Comparison of ENCODE assay signal across 14 mouse cellular contexts in genomic region chr11:103052078-103052477, GRCm38 (mm10). TPM values are rescaled to one million over a fixed set of nuclear protein-coding genes. Genes with fewer than 3 reads are reported as not detected.
DNase-seq lines count a peak whose midpoint lies in the region; ATAC-seq and TF ChIP-seq lines count a peak whose summit lies in the region.
"Had no signal": no experiment of that assay in that cellular context is flagged by ENCODE, and none has a peak within 500 bp of the region (broad histone marks: within the 10 kb centered on the region; RNA-seq: fewer than 3 reads in every experiment).

No protein-coding gene starts in this region.

- peaks cover 62% of the 10 kb centered on the region for H3K36me3 ChIP-seq in heart, embryonic 14.5 days (ENCODE audit: control insufficient read depth, insufficient read depth, low read length)
- H3K36me3 ChIP-seq in ES-Bruce4 (ENCODE audit: control insufficient read depth, insufficient read depth, low read length, poor library complexity, severe bottlenecking) (peaks cover 55% of the 10 kb centered on the region), macrophage (ENCODE audit: inconsistent target) (peaks cover 41% of the 10 kb centered on the region)

- TF ChIP-seq CTCF in cerebellum, adult 2 months (IDR thresholded peaks at IDR 0.05; ENCODE audit: borderline replicate concordance, insufficient read depth, low read depth, low read length) = no peak
- TF ChIP-seq CTCF in ES-Bruce4 (IDR thresholded peaks at IDR 0.05; ENCODE audit: low read depth, low read length) = no peak

- no peaks in the 10 kb centered on the region for H3K9me3 ChIP-seq in heart, embryonic 14.5 days (ENCODE audit: control insufficient read depth, low read length)
- H3K9me3 ChIP-seq in ES-Bruce4 (replicated peaks; ENCODE audit: control insufficient read depth, insufficient read depth, low read length, poor library complexity, severe bottlenecking) = no peaks in the 10 kb centered on the region
- H3K9me3 ChIP-seq: embryonic facial prominence, embryonic 12.5 days; forebrain, embryonic 10.5 days had no signal

- peaks cover 21% of the 10 kb centered on the region; the same call in 1 of the 2 replicates for H3K79me2 ChIP-seq in macrophage (ENCODE audit: inconsistent target)

- no peak for ATAC-seq in heart, embryonic 14.5 days (ENCODE audit: insufficient number of reproducible peaks, insufficient read depth, low FRiP score, low read depth)

- intact Hi-C loops in heart, postnatal 10 days (cut with DNase I) = no loop called here

- no peak for TF ChIP-seq POLR2A in cerebellum, adult 2 months (IDR thresholded peaks at IDR 0.05; ENCODE audit: borderline replicate concordance, insufficient read depth, low read length)
- TF ChIP-seq POLR2A in ES-Bruce4 (IDR thresholded peaks at IDR 0.05; ENCODE audit: insufficient read depth, low read length) = no peak

- H3K4me2 ChIP-seq in heart, embryonic 14.5 days (ENCODE audit: low read length) = no peak overlapping the region
- H3K4me2 ChIP-seq: embryonic facial prominence, embryonic 12.5 days had no signal

- H3K4me3 ChIP-seq in cerebellum, adult 2 months (replicated peaks; ENCODE audit: insufficient read depth, low read depth, low read length) = no peak overlapping the region
- no peak overlapping the region for H3K4me3 ChIP-seq in heart, embryonic 14.5 days (ENCODE audit: control insufficient read depth in 1 of 2, insufficient read depth in 1 of 2, low read depth in 1 of 2, low read length in 2 of 2)
- H3K4me3 ChIP-seq in ES-Bruce4 (ENCODE audit: low read depth, low read length) = no peak overlapping the region
- H3K4me3 ChIP-seq in macrophage (ENCODE audit: inconsistent target) = no peak overlapping the region
- H3K4me3 ChIP-seq: embryonic facial prominence, embryonic 12.5 days; forebrain, embryonic 10.5 days had no signal

- H3K9ac ChIP-seq in heart, embryonic 14.5 days (ENCODE audit: low read length) = peak overlapping the region; percentile 34
- no peak overlapping the region for H3K9ac ChIP-seq in ES-Bruce4 (ENCODE audit: low read depth, poor library complexity, severe bottlenecking)
- H3K9ac ChIP-seq: embryonic facial prominence, embryonic 12.5 days had no signal

- peaks cover 5% of the 10 kb centered on the region; the same call in 1 of the 2 replicates for H3K4me1 ChIP-seq in cerebellum, adult 2 months (ENCODE audit: control insufficient read depth, insufficient read depth, low read length)
- H3K4me1 ChIP-seq in heart, embryonic 14.5 days (ENCODE audit: control insufficient read depth in 2 of 2, insufficient read depth in 2 of 2, low read length in 2 of 2) = peaks cover 16 to 23% of the 10 kb centered on the region in 2 experiments
- no peaks in the 10 kb centered on the region for H3K4me1 ChIP-seq in ES-Bruce4 (ENCODE audit: control insufficient read depth, insufficient read depth, low read length)
- H3K4me1 ChIP-seq: embryonic facial prominence, embryonic 12.5 days; forebrain, embryonic 10.5 days had no signal

- H3K27me3 ChIP-seq in cerebellum, adult 2 months (ENCODE audit: control insufficient read depth, insufficient read depth, low read length) = no peaks in the 10 kb centered on the region
- H3K27me3 ChIP-seq in heart, embryonic 14.5 days (ENCODE audit: control insufficient read depth, insufficient read depth, low read length) = no peaks in the 10 kb centered on the region
- no peaks in the 10 kb centered on the region for H3K27me3 ChIP-seq in ES-Bruce4 (ENCODE audit: control insufficient read depth, insufficient read depth, low read length, poor library complexity, severe bottlenecking)
- H3K27me3 ChIP-seq: embryonic facial prominence, embryonic 12.5 days had no signal

- 87% methylated on average over 6 of the region's 6 CpGs for WGBS in cerebellum, adult 2 months
- WGBS in heart, embryonic 14.5 days = 79% methylated on average over 6 of the region's 6 CpGs
- WGBS in macrophage (ENCODE audit: missing documents) = 93% methylated on average over 6 of the region's 6 CpGs

- H3K27ac ChIP-seq in cerebellum, adult 2 months (ENCODE audit: insufficient read depth, low read length) = 0 out of 2 replicates have a peak overlapping the region, but pooled peaks have one; percentile 34
- H3K27ac ChIP-seq in heart, embryonic 14.5 days (replicated peaks in 1 of 2; ENCODE audit: control insufficient read depth in 1 of 2, insufficient read depth in 1 of 2, low read depth in 2 of 2, low read length in 2 of 2) = peak overlapping the region; percentile 84 to 94
- peak overlapping the region; percentile 1; the same call in 1 of the 2 replicates for H3K27ac ChIP-seq in ES-Bruce4 (ENCODE audit: insufficient read depth, low read length)
- H3K27ac ChIP-seq in macrophage = peak overlapping the region; percentile 21
- H3K27ac ChIP-seq: embryonic facial prominence, embryonic 12.5 days; forebrain, embryonic 10.5 days had no signal

- no peak for DNase-seq in cerebellum, adult 2 months
- DNase-seq in cerebellum, postnatal 36 days = no peak
- no peak for DNase-seq in heart, postnatal 10 days
- DNase-seq in embryo, embryonic 9.5 days (ENCODE audit: extremely low spot score) = no peak
- DNase-seq in gastrocnemius, postnatal 4 days (ENCODE audit: low spot score in 2 of 2) = no peak
- DNase-seq: kidney, adult 9 months; kidney, postnatal 4 days; liver; midbrain, embryonic 14.5 days had no signal

- TF ChIP-seq EP300 in ES-Bruce4 (IDR thresholded peaks at IDR 0.05; ENCODE audit: insufficient read depth, low read depth, low read length) = no peak

RNA-seq across cellular contexts. Expression of gene Dcakd, which starts 23.9 kb away (rescaled TPM):
- 58.3 and 63.6 TPM in 2 replicates for polyA plus RNA-seq in cerebellum, adult 2 months (2012; rRNA removed)
- 93.8 and 99.4 TPM in 2 replicates for polyA plus RNA-seq in heart, embryonic 14.5 days (2014; fragmentation: Nextera tagmentation; extraction: Ambion mirVana)
- 10 to 100 TPM; 62.5 to 70.5 TPM for total RNA-seq in heart, postnatal 10 days (2021)
- polyA plus RNA-seq in ES-Bruce4 (2011; ENCODE audit: insufficient read depth, insufficient read length, low read depth, missing spikeins) (120 and 134 TPM in 2 replicates), macrophage (2018) (24.3 to 27.5 TPM (median 26.4 TPM) in 3 replicates)
- 10 to 100 TPM in 21 of 26 experiments, 1 to 10 TPM in 5; 4.7 to 63.8 (median 24.2) TPM for total RNA-seq in macrophage (2018; cell fraction: chromatin; rRNA removed)
- total RNA-seq in macrophage (2018; cell fraction: cytosol; rRNA removed) = 10 to 100 TPM in 25 of 26 experiments, 1 to 10 TPM in 1; 9.0 to 27.8 (median 21.2) TPM
- total RNA-seq in macrophage (2018; cell fraction: nucleus; rRNA removed) = 10 to 100 TPM in 25 of 26 experiments, 1 to 10 TPM in 1; 8.1 to 54.4 (median 21.1) TPM
- 10 to 100 TPM; 69.0 to 73.1 TPM for total RNA-seq in gastrocnemius, postnatal 4 days (2021)

RNA-seq across cellular contexts. Expression of gene Nmt1, which starts 24.1 kb away (rescaled TPM):
- polyA plus RNA-seq in cerebellum, adult 2 months (2012; rRNA removed) = 58.8 and 63.2 TPM in 2 replicates
- polyA plus RNA-seq in heart, embryonic 14.5 days (2014; fragmentation: Nextera tagmentation; extraction: Ambion mirVana) = 47.8 and 51.7 TPM in 2 replicates
- total RNA-seq in heart, postnatal 10 days (2021) = 10 to 100 TPM; 61.4 to 63.2 TPM
- 101 TPM in 2 replicates for polyA plus RNA-seq in ES-Bruce4 (2011; ENCODE audit: insufficient read depth, insufficient read length, low read depth, missing spikeins)
- total RNA-seq in macrophage (2018; cell fraction: chromatin; rRNA removed) = 10 to 100 TPM; 17.8 to 62.3 (median 36.5) TPM
- total RNA-seq in macrophage (2018; cell fraction: cytosol; rRNA removed) = 100 to 1,000 TPM in 2 of 26 experiments, 10 to 100 TPM in 24; 47.5 to 103 (median 66.1) TPM
- total RNA-seq in macrophage (2018; cell fraction: nucleus; rRNA removed) = 10 to 100 TPM; 18.3 to 57.8 (median 36.3) TPM
- 58.0 to 93.5 TPM (median 59.5 TPM) in 3 replicates for polyA plus RNA-seq in macrophage (2018)
- total RNA-seq in gastrocnemius, postnatal 4 days (2021) = 10 to 100 TPM; 55.9 to 59.3 TPM

RNA-seq across cellular contexts. Expression of gene Plcd3, which starts 49.4 kb away (rescaled TPM):
- 11.8 and 13.1 TPM in 2 replicates for polyA plus RNA-seq in cerebellum, adult 2 months (2012; rRNA removed)
- 6.9 and 7.4 TPM in 2 replicates for polyA plus RNA-seq in heart, embryonic 14.5 days (2014; fragmentation: Nextera tagmentation; extraction: Ambion mirVana)
- 10 to 100 TPM; 26.7 to 27.7 TPM for total RNA-seq in heart, postnatal 10 days (2021)
- polyA plus RNA-seq in ES-Bruce4 (2011; ENCODE audit: insufficient read depth, insufficient read length, low read depth, missing spikeins) (14.7 and 17.5 TPM in 2 replicates), macrophage (2018) (0.07 to 0.21 TPM in 2 of 3 replicates, not detected in the other)
- 1 to 10 TPM in 2 of 26 experiments, under 1 TPM in 12, not detected in 12; 0.24 to 2.5 (median 0.41) TPM for total RNA-seq in macrophage (2018; cell fraction: chromatin; rRNA removed)
- under 1 TPM in 15 of 26 experiments, not detected in 11; 0.04 to 0.25 (median 0.09) TPM for total RNA-seq in macrophage (2018; cell fraction: cytosol; rRNA removed)
- 1 to 10 TPM in 1 of 26 experiments, under 1 TPM in 6, not detected in 19; 0.12 to 1.1 (median 0.25) TPM for total RNA-seq in macrophage (2018; cell fraction: nucleus; rRNA removed)
- 10 to 100 TPM in 1 of 2 experiments, 1 to 10 TPM in 1; 9.3 to 12.4 TPM for total RNA-seq in gastrocnemius, postnatal 4 days (2021)

RNA-seq across cellular contexts. Expression of gene Acbd4, which starts 49.4 kb away (rescaled TPM):
- polyA plus RNA-seq in cerebellum, adult 2 months (2012; rRNA removed) = 60.4 and 61.5 TPM in 2 replicates
- 13.3 TPM in 2 replicates for polyA plus RNA-seq in heart, embryonic 14.5 days (2014; fragmentation: Nextera tagmentation; extraction: Ambion mirVana)
- 10 to 100 TPM; 35.5 to 37.4 TPM for total RNA-seq in heart, postnatal 10 days (2021)
- polyA plus RNA-seq in ES-Bruce4 (2011; ENCODE audit: insufficient read depth, insufficient read length, low read depth, missing spikeins) (15.0 and 19.4 TPM in 2 replicates), macrophage (2018) (8.8 to 14.0 TPM (median 10.0 TPM) in 3 replicates)
- 10 to 100 TPM in 19 of 26 experiments, 1 to 10 TPM in 7; 5.0 to 35.6 (median 19.3) TPM for total RNA-seq in macrophage (2018; cell fraction: chromatin; rRNA removed)
- total RNA-seq in macrophage (2018; cell fraction: cytosol; rRNA removed) = 10 to 100 TPM in 21 of 26 experiments, 1 to 10 TPM in 5; 6.8 to 26.2 (median 14.3) TPM
- total RNA-seq in macrophage (2018; cell fraction: nucleus; rRNA removed) = 10 to 100 TPM in 15 of 26 experiments, 1 to 10 TPM in 11; 4.3 to 28.6 (median 11.3) TPM
- 10 to 100 TPM; 45.0 to 53.0 TPM for total RNA-seq in gastrocnemius, postnatal 4 days (2021)

Comparison
In these comparisons a context has a peak if more than half of its experiments do, and no peak if none do; other contexts are left out.
1. H3K27ac ChIP-seq: peak in every context shown above with its lines; median percentile 89 in heart, embryonic 14.5 days; 34 in cerebellum, adult 2 months; 21 in macrophage; 1 in ES-Bruce4.